Mouse (Mus musculus) neural tube, embryonic 10.5 days (tissue): ENCODE data around the gene Rab3d.
"Not testable (repeated sequence)": the region's sequence is repeated elsewhere in the genome, so short reads cannot be mapped to it uniquely, and the experiment has no call there.

Experiments
- DNase-seq: peaks from one replicate; pipeline ENCODE4 v3.0.0-alpha.2; 2017; ENCODE audit warnings: low spot score; ENCODE audit errors: extremely low spot score

Rab3d gene

GRCm38 (mm10) chr9:21909474-21910223 is 8.3 kb downstream of the Rab3d start:
- DNase-seq = no peak

- no peak for DNase-seq
Observed at GRCm38 (mm10) chr9:21908216-21908615, 9.8 kb downstream of the Rab3d start.

GRCm38 (mm10) chr9:21904031-21904430 is 14.0 kb downstream of the Rab3d start:
- DNase-seq = no peak

- DNase-seq = peak; percentile 48
Observed at GRCm38 (mm10) chr9:21901223-21901820, 16.7 kb downstream of the Rab3d start.

GRCm38 (mm10) chr9:21889229-21889628 is 28.8 kb downstream of the Rab3d start:
- no peak for DNase-seq

GRCm38 (mm10) chr9:21876601-21877000 is 41.4 kb downstream of the Rab3d start:
- no peak for DNase-seq

- DNase-seq = no peak
Observed at GRCm38 (mm10) chr9:21872204-21872603, 45.8 kb downstream of the Rab3d start.

GRCm38 (mm10) chr9:21870879-21871524 is 47.0 kb downstream of the Rab3d start:
- peak; percentile 57 for DNase-seq

GRCm38 (mm10) chr9:21869290-21869689 is 48.7 kb downstream of the Rab3d start:
- DNase-seq = not testable (repeated sequence)

- no peak for DNase-seq
Observed at GRCm38 (mm10) chr9:21867726-21868125, 50.3 kb downstream of the Rab3d start.

- no peak for DNase-seq
Observed at GRCm38 (mm10) chr9:21866641-21867040, 51.4 kb downstream of the Rab3d start.

GRCm38 (mm10) chr9:21865673-21866398 is 52.2 kb downstream of the Rab3d start:
- DNase-seq = no peak

- no peak for DNase-seq
Observed at GRCm38 (mm10) chr9:21862181-21862580, 55.8 kb downstream of the Rab3d start.

GRCm38 (mm10) chr9:21860349-21860748 is 57.6 kb downstream of the Rab3d start:
- not testable (repeated sequence) for DNase-seq

- DNase-seq = no peak
Observed at GRCm38 (mm10) chr9:21859606-21860005, 58.4 kb downstream of the Rab3d start.

- no peak for DNase-seq
Observed at GRCm38 (mm10) chr9:21858084-21858483, 59.9 kb downstream of the Rab3d start.

GRCm38 (mm10) chr9:21857501-21857900 is 60.5 kb downstream of the Rab3d start:
- no peak for DNase-seq
